Mouse (Mus musculus): ENCODE measurements around the gene 4930539E08Rik.

- TF ChIP-seq CTCF (IDR thresholded peaks at IDR 0.05; ENCODE audit: low read depth) (no peak), EP300 (IDR thresholded peaks at IDR 0.05; ENCODE audit: low read depth) (no peak)
These were observed 1.2 kb downstream of the 4930539E08Rik start for GRCm38 (mm10) chr17:28913940-28914339.

Data from liver, postnatal 0 days (tissue).